Mouse (Mus musculus): ENCODE results near the gene Cnih3.

DNA sequence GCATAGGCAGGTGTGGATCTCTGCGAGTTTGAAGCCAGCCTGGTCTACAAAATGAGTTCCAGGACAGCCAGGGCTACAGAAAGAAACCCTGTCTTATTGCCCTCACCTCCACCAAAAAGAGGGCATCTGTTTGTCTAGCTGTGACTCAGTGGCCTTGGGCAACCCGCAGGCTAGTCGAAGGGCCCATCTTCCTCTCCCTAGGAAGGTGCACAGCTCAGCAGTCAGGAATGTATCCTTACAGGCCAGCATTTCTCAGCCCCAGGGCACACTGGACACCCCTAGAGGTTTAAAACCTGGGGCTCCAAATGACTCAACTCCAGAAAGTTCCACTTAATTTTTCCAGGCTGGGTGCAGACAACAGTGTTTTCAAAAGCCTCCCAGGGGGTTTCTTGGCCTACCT is 73.0 kb downstream of the Cnih3 start:
- TF ChIP-seq CTCF (IDR thresholded peaks at IDR 0.05; ENCODE audit: low read depth, low read length) (no peak), POLR2A (IDR thresholded peaks at IDR 0.05; ENCODE audit: insufficient read depth, low read length) (no peak)

All from ES-Bruce4 (cell line).